Mouse (Mus musculus) megakaryocyte-erythroid progenitor cell, adult 5 weeks (primary cell): ENCODE results near the gene Arhgef18. TPM values are rescaled to one million over a fixed set of nuclear protein-coding genes. Genes with fewer than 3 reads are reported as not detected.

Experiments
- polyA plus RNA-seq: library from polyadenylated mRNA; stranded (reverse); fragments of >175 nt; gene quantifications from 2 replicates; pipeline ENCODE4 v1.2.3, GENCODE M21; 2012

Arhgef18 gene
- 71.7 and 87.9 TPM in 2 replicates for polyA plus RNA-seq

DNA sequence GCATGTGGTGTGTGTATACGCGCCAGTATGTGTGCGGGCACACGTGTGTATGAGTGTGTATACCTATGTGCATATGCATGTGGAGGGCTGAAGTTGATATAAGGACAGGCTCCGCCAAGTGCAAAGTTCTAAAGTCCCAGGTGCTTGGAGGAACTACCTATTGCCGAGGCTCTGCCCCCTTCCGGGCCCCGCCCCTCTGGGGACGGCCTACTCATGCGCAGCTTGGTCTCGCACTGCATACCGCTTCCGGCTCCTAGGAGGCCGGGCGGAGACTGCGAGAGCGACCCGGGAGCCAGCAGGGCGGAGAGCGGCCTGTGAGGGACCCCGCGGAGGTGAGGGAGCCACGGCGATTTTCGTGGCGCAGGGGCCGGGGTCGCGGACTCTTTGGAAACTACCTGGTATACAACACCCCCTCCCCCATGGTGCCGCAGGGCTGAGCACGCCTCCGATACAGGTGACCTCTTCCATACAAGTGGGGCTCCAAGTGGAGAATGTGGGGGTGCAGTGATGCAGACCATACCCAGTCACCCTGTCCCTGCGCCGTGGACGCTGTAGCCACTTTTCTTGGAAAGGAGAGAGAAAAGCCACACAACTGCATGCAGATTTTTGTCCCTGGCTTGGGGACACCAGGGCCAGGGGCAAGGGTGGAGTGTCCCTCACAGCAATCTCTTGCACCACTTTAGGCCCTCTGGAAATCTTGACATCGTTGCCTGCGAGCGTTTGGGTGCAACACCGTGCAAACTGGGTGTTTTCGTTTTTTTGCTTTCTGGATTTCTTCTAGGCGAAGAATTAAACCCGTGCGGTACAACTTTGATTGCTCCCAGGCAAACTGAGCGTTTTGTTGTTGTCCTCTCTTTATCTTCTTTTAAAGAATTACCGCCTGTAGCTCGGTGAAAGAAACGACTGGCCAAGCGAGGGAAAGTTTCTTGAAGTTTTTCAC is at the start of gene Arhgef18:
TSS of gene Arhgef18 (plus strand) at position 236 of the 940 bp plus-strand sequence.

GRCm38 (mm10) chr8:3353189-3353810 is 39.5 kb upstream of the Arhgef18 start, which contains the start of gene A430078G23Rik:
A430078G23Rik (plus strand) TSS chr8:3353415.

DNA sequence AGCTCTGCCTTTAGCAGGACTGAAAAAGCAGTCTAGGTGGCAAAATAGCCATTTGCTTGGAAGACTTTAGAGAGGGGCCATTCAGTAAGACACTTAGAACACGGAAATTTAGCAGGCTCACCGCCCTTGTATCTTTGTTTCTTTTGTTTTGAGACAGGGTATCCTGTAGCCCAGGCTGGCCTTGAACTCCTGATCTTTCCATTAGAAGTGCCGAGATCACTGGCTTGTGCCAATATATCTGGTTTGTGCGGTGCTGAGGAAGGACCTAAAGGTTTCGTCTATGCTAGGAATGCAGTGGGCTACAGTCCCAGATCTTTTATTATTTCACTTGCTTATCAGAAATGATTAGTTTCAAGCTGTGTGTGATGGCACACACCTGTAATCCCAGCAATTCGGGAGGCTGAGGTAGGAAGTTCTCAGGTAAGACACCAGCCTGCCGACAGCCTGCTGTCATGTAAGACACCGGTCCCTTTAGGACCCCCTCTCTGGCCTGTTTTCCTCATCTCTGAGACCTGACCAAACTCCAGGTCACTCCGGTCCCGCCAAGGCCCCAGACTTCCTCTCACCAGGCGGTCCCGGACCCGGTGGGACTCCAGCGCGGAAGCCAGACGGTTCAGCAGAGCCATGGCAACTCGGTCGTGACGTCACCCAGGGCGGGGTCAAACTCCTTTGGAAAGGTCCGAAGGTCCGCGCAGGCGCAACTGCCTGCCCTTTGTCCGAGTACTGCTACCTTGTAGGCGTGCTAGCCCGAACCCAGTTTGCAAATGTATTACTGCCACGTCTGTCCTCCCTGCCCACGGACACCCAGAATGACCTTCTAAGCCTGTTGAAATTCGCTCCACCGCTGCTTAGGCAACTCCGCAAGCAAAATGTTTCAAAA is 74.4 kb downstream of the Arhgef18 start, which contains the start of gene Pex11g:
TSS of gene Pex11g (minus strand) at position 675 of the 880 bp plus-strand sequence.

GRCm38 (mm10) chr8:3470562-3470961 is 77.8 kb downstream of the Arhgef18 start, which contains the start of gene Tex45:
Tex45 (plus strand) TSS chr8:3470862.

GRCm38 (mm10) chr8:3492901-3493844 is 100.4 kb downstream of the Arhgef18 start, which contains the start of gene Zfp358:
Zfp358 (plus strand) TSS chr8:3493138.

GRCm38 (mm10) chr8:3500235-3501090 is 107.7 kb downstream of the Arhgef18 start, which contains the start of gene Mcoln1:
Mcoln1 (plus strand) TSS chr8:3500457.

Other genes with a start within 250 kb of the Arhgef18 start
- gene Insr, start 113.4 kb upstream of the Arhgef18 start, polyA plus RNA-seq = 4.1 and 5.7 TPM in 2 replicates
- 6.8 and 8.0 TPM in 2 replicates for gene A430078G23Rik, start 39.6 kb upstream of the Arhgef18 start, polyA plus RNA-seq
- 1.5 and 2.5 TPM in 2 replicates for gene Pex11g, start 74.7 kb downstream of the Arhgef18 start, polyA plus RNA-seq
- 0.84 and 2.1 TPM in 2 replicates for gene Tex45, start 77.9 kb downstream of the Arhgef18 start, polyA plus RNA-seq
- 29.0 and 32.0 TPM in 2 replicates for gene Zfp358, start 100.1 kb downstream of the Arhgef18 start, polyA plus RNA-seq
- gene Mcoln1, start 107.5 kb downstream of the Arhgef18 start, polyA plus RNA-seq = 235 and 263 TPM in 2 replicates
- gene Pnpla6, start 122.4 kb downstream of the Arhgef18 start, polyA plus RNA-seq = 16.6 and 22.7 TPM in 2 replicates
- not detected in 2 replicates for gene C330021F23Rik, start 175.0 kb downstream of the Arhgef18 start, polyA plus RNA-seq
- gene Camsap3, start 194.3 kb downstream of the Arhgef18 start, polyA plus RNA-seq = 2.4 and 4.9 TPM in 2 replicates
- gene Xab2, start 228.3 kb downstream of the Arhgef18 start, polyA plus RNA-seq = 51.6 and 63.7 TPM in 2 replicates
- gene Pet100, start 228.5 kb downstream of the Arhgef18 start, polyA plus RNA-seq = 29.3 and 51.7 TPM in 2 replicates
- gene Pcp2, start 232.5 kb downstream of the Arhgef18 start, polyA plus RNA-seq = not detected in 2 replicates
- 427 and 433 TPM in 2 replicates for gene Stxbp2, start 237.9 kb downstream of the Arhgef18 start, polyA plus RNA-seq